Mouse (Mus musculus) stomach, embryonic 14.5 days (tissue): Measurements from ENCODE around the gene Gjd3. TPM values are rescaled to one million over a fixed set of nuclear protein-coding genes. Genes with fewer than 3 reads are reported as not detected.

ENCODE experiments used
- ATAC-seq: fragments of 200-750 bp; cut with Nextera tagmentation; 2 replicates; pipeline ENCODE4 v1.8.0; 2017; ENCODE audit warnings: low read depth, moderate TSS enrichment; ENCODE audit not compliant: insufficient number of reproducible peaks, insufficient read depth, low FRiP score
- H3K27ac ChIP-seq: fragments of 300-500 bp; sonication (generic); 2 replicates; pipeline ENCODE4 v1.5.1; 2014; ENCODE audit warnings: mild to moderate bottlenecking, low read length, moderate library complexity, mixed read lengths
- H3K27me3 ChIP-seq: fragments of 300-500 bp; sonication (generic); 2 replicates; pipeline ENCODE4 v1.6.1; 2014; ENCODE audit warnings: low read length, control low read depth, mixed read lengths; ENCODE audit not compliant: control insufficient read depth, insufficient read depth
- H3K36me3 ChIP-seq: fragments of 300-500 bp; sonication (generic); 2 replicates; pipeline ENCODE4 v1.6.1; 2014; ENCODE audit warnings: mild to moderate bottlenecking, control low read depth, low read length, moderate library complexity, mixed read lengths; ENCODE audit not compliant: control insufficient read depth, insufficient read depth
- H3K4me1 ChIP-seq: fragments of 300-500 bp; sonication (generic); 2 replicates; pipeline ENCODE4 v1.6.1; 2014; ENCODE audit warnings: low read length, control low read depth, mixed read lengths; ENCODE audit not compliant: control insufficient read depth, insufficient read depth
- H3K4me2 ChIP-seq: fragments of 300-500 bp; sonication (generic); replicated peaks from 2 replicates; pipeline ENCODE4 v1.6.1; 2014; ENCODE audit warnings: low read depth, low read length, control low read depth
- H3K4me3 ChIP-seq: fragments of 300-500 bp; sonication (generic); 2 replicates; pipeline ENCODE4 v1.5.1; 2014; ENCODE audit warnings: low read depth, low read length, control low read depth
- H3K9ac ChIP-seq: fragments of 300-500 bp; sonication (generic); replicated peaks from 2 replicates; pipeline ENCODE4 v1.6.1; 2014; ENCODE audit warnings: low read depth, mild to moderate bottlenecking, control low read depth, low read length, moderate library complexity, mixed read lengths
- H3K9me3 ChIP-seq: fragments of 300-500 bp; sonication (generic); 2 replicates; pipeline ENCODE4 v1.6.1; 2016; ENCODE audit warnings: low read depth, low read length, control low read depth; ENCODE audit not compliant: control insufficient read depth
- WGBS: fragments of 180-500 bp; shearing (Covaris S2); extraction: QIAGEN DNeasy Blood & Tissue Kit; methylation state at CpG from one replicate; pipeline ENCODE4 v1.1.7; 2014; 5-methylcytosine and 5-hydroxymethylcytosine counted together
- polyA plus RNA-seq: library from polyadenylated mRNA; unstranded; fragments of >200 nt; fragmentation: Nextera tagmentation; extraction: Ambion mirVana; gene quantifications from 2 replicates; pipeline ENCODE4 v1.2.1, GENCODE M21; 2014

The Gjd3 gene
- polyA plus RNA-seq, 1 experiment from 2014 or later: not detected

DNA sequence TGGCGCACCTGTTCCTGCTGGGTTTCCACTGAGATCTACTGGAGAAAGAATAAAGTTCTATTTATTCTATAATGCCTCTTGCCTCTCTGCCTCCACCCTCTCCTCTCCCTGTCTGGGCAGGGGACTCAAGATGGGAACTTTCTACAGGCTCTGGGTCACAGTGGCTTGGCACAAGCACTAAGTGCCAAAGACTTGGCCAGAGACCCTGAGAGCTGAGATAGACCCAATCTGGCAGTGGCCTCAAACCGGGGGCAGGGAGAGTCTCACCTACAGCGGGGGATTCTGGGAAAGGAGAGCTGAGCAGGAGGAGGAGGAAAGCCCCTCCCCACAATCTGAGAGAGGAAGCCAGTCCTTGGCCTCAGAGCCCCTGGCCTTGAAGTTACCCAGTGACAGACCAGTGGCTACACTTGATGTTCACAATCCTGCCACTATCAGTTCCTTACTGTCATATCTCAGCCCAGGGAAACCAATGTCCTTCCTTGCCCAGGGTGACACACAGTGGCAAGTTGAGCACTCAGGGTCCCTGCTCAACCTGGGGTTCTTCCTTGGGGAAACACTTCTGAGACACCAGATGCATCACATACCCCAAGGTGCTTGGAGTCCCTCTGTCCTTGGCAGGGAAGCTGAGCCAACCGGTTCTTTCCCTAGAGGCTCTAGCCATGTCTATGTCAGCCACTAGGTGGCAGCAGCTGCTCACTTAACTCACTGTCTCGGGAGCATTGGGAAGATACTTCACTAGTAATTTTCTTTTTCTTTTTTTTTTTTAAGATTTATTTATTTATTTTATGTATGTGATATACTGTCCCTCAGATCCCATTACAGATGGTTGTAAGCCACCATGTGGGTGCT, 7.7 kb downstream of the Gjd3 start:
- H3K36me3 ChIP-seq: peaks cover 48% of the 10 kb centered on the region
- no peak overlapping the region for H3K9ac ChIP-seq
- H3K27ac ChIP-seq: no peak overlapping the region
- H3K27me3 ChIP-seq: no peaks in the 10 kb centered on the region
- no peak overlapping the region for H3K4me3 ChIP-seq
- peaks cover 16% of the 10 kb centered on the region for H3K4me1 ChIP-seq
- H3K4me2 ChIP-seq: no peak overlapping the region
- 47% methylated on average over 5 of the region's 5 CpGs for WGBS
- H3K9me3 ChIP-seq: no peaks in the 10 kb centered on the region
- no peak for ATAC-seq

DNA sequence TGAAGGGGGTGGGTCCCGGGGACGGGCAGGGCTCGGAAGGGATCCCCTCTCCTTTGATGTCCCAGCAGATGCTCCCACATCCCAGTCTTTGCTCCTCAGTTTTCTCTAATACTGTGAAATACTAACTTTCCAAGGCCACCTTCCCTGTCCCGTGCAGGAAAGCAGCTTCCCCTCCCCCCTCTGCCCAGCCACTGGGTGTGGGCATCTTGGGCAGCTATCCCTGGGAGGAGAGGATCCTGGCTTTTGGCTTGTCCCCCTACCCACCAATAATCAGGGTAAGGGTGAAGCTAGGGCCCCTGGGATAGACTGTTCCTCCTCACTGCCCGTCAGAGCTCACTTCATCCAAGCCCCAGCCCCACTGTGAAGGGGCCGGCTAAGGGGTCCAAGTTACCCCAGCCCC, 8.6 kb downstream of the Gjd3 start:
- H3K27me3 ChIP-seq: no peaks in the 10 kb centered on the region
- no peak overlapping the region for H3K9ac ChIP-seq
- ATAC-seq: no peak
- no peak overlapping the region for H3K27ac ChIP-seq
- no peak overlapping the region for H3K4me2 ChIP-seq
- H3K4me1 ChIP-seq: peaks cover 25% of the 10 kb centered on the region
- H3K9me3 ChIP-seq: no peaks in the 10 kb centered on the region
- H3K4me3 ChIP-seq: no peak overlapping the region
- peaks cover 53% of the 10 kb centered on the region for H3K36me3 ChIP-seq
- WGBS: 78% methylated on average over 6 of the region's 6 CpGs

DNA sequence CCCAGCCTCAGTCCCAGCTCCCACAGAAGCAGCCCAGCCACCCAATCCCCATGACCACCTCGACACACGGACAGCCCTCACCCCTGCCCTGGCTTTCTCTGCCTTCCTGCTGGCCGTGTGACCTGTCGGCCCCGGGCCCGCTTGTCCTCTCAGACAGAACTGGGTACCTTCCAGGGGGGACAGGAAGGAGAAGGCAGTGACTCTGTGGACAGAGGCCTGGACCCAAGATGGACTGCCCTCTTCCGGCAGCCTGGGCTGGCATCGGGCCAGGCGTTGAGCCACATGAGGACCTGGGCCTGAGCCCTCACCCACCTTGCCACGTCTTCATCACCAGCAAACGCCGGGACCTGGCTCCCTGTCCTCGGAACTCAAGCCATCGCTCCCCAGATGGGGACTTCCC, 9.2 kb downstream of the Gjd3 start:
- H3K4me2 ChIP-seq: no peak overlapping the region
- H3K27me3 ChIP-seq: no peaks in the 10 kb centered on the region
- H3K27ac ChIP-seq: no peak overlapping the region
- peaks cover 31% of the 10 kb centered on the region for H3K4me1 ChIP-seq
- H3K4me3 ChIP-seq: no peak overlapping the region
- WGBS: 86% methylated on average over 14 of the region's 14 CpGs
- no peak for ATAC-seq
- H3K36me3 ChIP-seq: peaks cover 53% of the 10 kb centered on the region
- H3K9ac ChIP-seq: no peak overlapping the region
- H3K9me3 ChIP-seq: no peaks in the 10 kb centered on the region

- no peak overlapping the region for H3K9ac ChIP-seq
- H3K4me2 ChIP-seq: no peak overlapping the region
- H3K27ac ChIP-seq: no peak overlapping the region
- no peaks in the 10 kb centered on the region for H3K27me3 ChIP-seq
- peaks cover 38% of the 10 kb centered on the region for H3K4me1 ChIP-seq
- no peak for ATAC-seq
- no peaks in the 10 kb centered on the region for H3K9me3 ChIP-seq
- peaks cover 58% of the 10 kb centered on the region for H3K36me3 ChIP-seq
- H3K4me3 ChIP-seq: no peak overlapping the region
- 92% methylated on average over 9 of the region's 9 CpGs for WGBS
These were observed 9.9 kb downstream of the Gjd3 start for GRCm38 (mm10) chr11:98972801-98973360.

- Histone ChIP-seq H3K9ac (no peak overlapping the region), H3K27me3 (no peaks in the 10 kb centered on the region), H3K4me2 (no peak overlapping the region), H3K36me3 (peaks cover 61% of the 10 kb centered on the region), H3K4me3 (no peak overlapping the region), H3K4me1 (peaks cover 45% of the 10 kb centered on the region), H3K27ac (no peak overlapping the region), H3K9me3 (no peaks in the 10 kb centered on the region)
- 0 out of 2 replicates have a peak, but pooled peaks have one; percentile 24 for ATAC-seq
- WGBS: 52% methylated on average over 9 of the region's 9 CpGs
These were observed 10.6 kb downstream of the Gjd3 start for GRCm38 (mm10) chr11:98972215-98972614.

- Histone ChIP-seq H3K4me3 (no peak overlapping the region), H3K9ac (no peak overlapping the region), H3K27ac (peak overlapping the region; percentile 34; the same call in 1 of the 2 replicates), H3K36me3 (peaks cover 68% of the 10 kb centered on the region), H3K4me2 (no peak overlapping the region), H3K9me3 (no peaks in the 10 kb centered on the region), H3K27me3 (no peaks in the 10 kb centered on the region), H3K4me1 (peaks cover 52% of the 10 kb centered on the region)
- ATAC-seq: no peak
- 65% methylated on average over 23 of the region's 23 CpGs for WGBS
These were observed 11.3 kb downstream of the Gjd3 start for GRCm38 (mm10) chr11:98971316-98972031.

GRCm38 (mm10) chr11:98970191-98970925, 12.5 kb downstream of the Gjd3 start:
- peaks cover 72% of the 10 kb centered on the region for H3K36me3 ChIP-seq
- no peaks in the 10 kb centered on the region for H3K27me3 ChIP-seq
- 66% methylated on average over 29 of the region's 29 CpGs for WGBS
- H3K4me3 ChIP-seq: no peak overlapping the region
- peaks cover 63% of the 10 kb centered on the region for H3K4me1 ChIP-seq
- no peak for ATAC-seq
- no peak overlapping the region for H3K9ac ChIP-seq
- H3K9me3 ChIP-seq: no peaks in the 10 kb centered on the region
- H3K4me2 ChIP-seq: no peak overlapping the region
- H3K27ac ChIP-seq: peak overlapping the region; percentile 34; the same call in 1 of the 2 replicates

- no peak overlapping the region for H3K4me2 ChIP-seq
- H3K27ac ChIP-seq: peak overlapping the region; percentile 48
- peaks cover 67% of the 10 kb centered on the region for H3K36me3 ChIP-seq
- H3K27me3 ChIP-seq: no peaks in the 10 kb centered on the region
- WGBS: 15% methylated on average over 17 of the region's 17 CpGs
- H3K9me3 ChIP-seq: no peaks in the 10 kb centered on the region
- H3K4me1 ChIP-seq: peaks cover 72% of the 10 kb centered on the region
- H3K9ac ChIP-seq: no peak overlapping the region
- no peak for ATAC-seq
- no peak overlapping the region for H3K4me3 ChIP-seq
These were observed 13.3 kb downstream of the Gjd3 start for GRCm38 (mm10) chr11:98969496-98969927.
